Mouse (Mus musculus): ENCODE data around the gene Farp1. TPM values are rescaled to one million over a fixed set of nuclear protein-coding genes. Genes with fewer than 3 reads are reported as not detected.

Farp1 gene
- total RNA-seq, 1 experiment, result 8.6 TPM

GRCm38 (mm10) chr14:121059266-121059665, 24.3 kb downstream of the Farp1 start:
- H3K4me1 ChIP-seq (ENCODE audit: control insufficient read depth in 2 of 2, insufficient read depth in 2 of 2, low read length in 2 of 2, poor library complexity in 1 of 2), result peaks cover 0 to 8% of the 10 kb centered on the region in 2 experiments; a peak in 1 of 4 replicates
- TF ChIP-seq HCFC1 (IDR thresholded peaks at IDR 0.05; ENCODE audit: borderline replicate concordance, insufficient read depth, low read length) (no peak), ZNF384 (IDR thresholded peaks at IDR 0.05; ENCODE audit: low read depth, low read length) (no peak), CHD2 (IDR thresholded peaks at IDR 0.05; ENCODE audit: low read depth, low read length) (no peak)
- H3K4me3 ChIP-seq (ENCODE audit: insufficient read depth in 1 of 2, low read depth in 1 of 2, low read length in 2 of 2, poor library complexity in 1 of 2, severe bottlenecking in 1 of 2), result no peak overlapping the region
- H3K9me3 ChIP-seq (ENCODE audit: control insufficient read depth, insufficient read depth, low read depth, low read length), result no peaks in the 10 kb centered on the region
- no peaks in the 10 kb centered on the region for H3K36me3 ChIP-seq (ENCODE audit: control insufficient read depth, insufficient read depth, low read length, poor library complexity, severe bottlenecking)
- H3K27ac ChIP-seq (ENCODE audit: insufficient read depth, low read depth, low read length, poor library complexity, severe bottlenecking), result no peak overlapping the region
- no peak overlapping the region for H3K9ac ChIP-seq (ENCODE audit: insufficient read depth, low read depth, low read length, poor library complexity, severe bottlenecking)
- in situ Hi-C loops (cut with MboI; ENCODE audit: low sequenced_read_pairs in 2 of 2, unreplicated experiment in 2 of 2), result no loop called here
- DNase-seq (ENCODE audit: low read depth, low spot score), result no peak

GRCm38 (mm10) chr14:121060484-121060883, 25.5 kb downstream of the Farp1 start:
- Histone ChIP-seq H3K9me3 (ENCODE audit: control insufficient read depth, insufficient read depth, low read depth, low read length) (no peaks in the 10 kb centered on the region), H3K4me3 (ENCODE audit: insufficient read depth in 1 of 2, low read depth in 1 of 2, low read length in 2 of 2, poor library complexity in 1 of 2, severe bottlenecking in 1 of 2) (no peak overlapping the region), H3K9ac (ENCODE audit: insufficient read depth, low read depth, low read length, poor library complexity, severe bottlenecking) (no peak overlapping the region), H3K27ac (ENCODE audit: insufficient read depth, low read depth, low read length, poor library complexity, severe bottlenecking) (no peak overlapping the region), H3K36me3 (ENCODE audit: control insufficient read depth, insufficient read depth, low read length, poor library complexity, severe bottlenecking) (no peaks in the 10 kb centered on the region), H3K4me1 (ENCODE audit: control insufficient read depth in 2 of 2, insufficient read depth in 2 of 2, low read length in 2 of 2, poor library complexity in 1 of 2) (peaks cover 0 to 7% of the 10 kb centered on the region in 2 experiments; a peak in 1 of 4 replicates)
- in situ Hi-C loops (cut with MboI; ENCODE audit: low sequenced_read_pairs in 2 of 2, unreplicated experiment in 2 of 2), result no loop called here
- TF ChIP-seq ZC3H11A (IDR thresholded peaks at IDR 0.05; ENCODE audit: borderline replicate concordance, low read depth, low read length) (no peak), ZNF384 (IDR thresholded peaks at IDR 0.05; ENCODE audit: low read depth, low read length) (no peak), HCFC1 (IDR thresholded peaks at IDR 0.05; ENCODE audit: borderline replicate concordance, insufficient read depth, low read length) (no peak), MAFK (IDR thresholded peaks at IDR 0.05; ENCODE audit: insufficient read depth, low read depth, low read length) (no peak), CHD2 (IDR thresholded peaks at IDR 0.05; ENCODE audit: low read depth, low read length) (no peak)
- no peak for DNase-seq (ENCODE audit: low read depth, low spot score)

- no peak overlapping the region for H3K27ac ChIP-seq (ENCODE audit: insufficient read depth, low read depth, low read length, poor library complexity, severe bottlenecking)
- in situ Hi-C loops (cut with MboI; ENCODE audit: low sequenced_read_pairs in 2 of 2, unreplicated experiment in 2 of 2), result no loop called here
- H3K4me1 ChIP-seq (ENCODE audit: control insufficient read depth in 2 of 2, insufficient read depth in 2 of 2, low read length in 2 of 2, poor library complexity in 1 of 2), result peaks cover 0 to 7% of the 10 kb centered on the region in 2 experiments; a peak in 1 of 4 replicates
- H3K9ac ChIP-seq (ENCODE audit: insufficient read depth, low read depth, low read length, poor library complexity, severe bottlenecking), result no peak overlapping the region
- DNase-seq (ENCODE audit: low read depth, low spot score), result peak; percentile 53
- H3K4me3 ChIP-seq (ENCODE audit: insufficient read depth in 1 of 2, low read depth in 1 of 2, low read length in 2 of 2, poor library complexity in 1 of 2, severe bottlenecking in 1 of 2), result no peak overlapping the region
- no peaks in the 10 kb centered on the region for H3K9me3 ChIP-seq (ENCODE audit: control insufficient read depth, insufficient read depth, low read depth, low read length)
- no peaks in the 10 kb centered on the region for H3K36me3 ChIP-seq (ENCODE audit: control insufficient read depth, insufficient read depth, low read length, poor library complexity, severe bottlenecking)
- no peak for TF ChIP-seq MAFK (IDR thresholded peaks at IDR 0.05; ENCODE audit: insufficient read depth, low read depth, low read length)
- no peak for TF ChIP-seq HCFC1 (IDR thresholded peaks at IDR 0.05; ENCODE audit: borderline replicate concordance, insufficient read depth, low read length)
- TF ChIP-seq ZC3H11A (IDR thresholded peaks at IDR 0.05; ENCODE audit: borderline replicate concordance, low read depth, low read length), result no peak
- TF ChIP-seq CHD2 (IDR thresholded peaks at IDR 0.05; ENCODE audit: low read depth, low read length), result no peak
- TF ChIP-seq ZNF384 (IDR thresholded peaks at IDR 0.05; ENCODE audit: low read depth, low read length), result no peak
These were observed 26.7 kb downstream of the Farp1 start for GRCm38 (mm10) chr14:121061686-121062085.

GRCm38 (mm10) chr14:121062238-121063082, 27.5 kb downstream of the Farp1 start:
- no peak for DNase-seq (ENCODE audit: low read depth, low spot score)
- H3K27ac ChIP-seq (ENCODE audit: insufficient read depth, low read depth, low read length, poor library complexity, severe bottlenecking), result no peak overlapping the region
- no peaks in the 10 kb centered on the region for H3K9me3 ChIP-seq (ENCODE audit: control insufficient read depth, insufficient read depth, low read depth, low read length)
- H3K9ac ChIP-seq (ENCODE audit: insufficient read depth, low read depth, low read length, poor library complexity, severe bottlenecking), result no peak overlapping the region
- no peak overlapping the region for H3K4me3 ChIP-seq (ENCODE audit: insufficient read depth in 1 of 2, low read depth in 1 of 2, low read length in 2 of 2, poor library complexity in 1 of 2, severe bottlenecking in 1 of 2)
- no peak for TF ChIP-seq CHD2 (IDR thresholded peaks at IDR 0.05; ENCODE audit: low read depth, low read length)
- no peak for TF ChIP-seq ZNF384 (IDR thresholded peaks at IDR 0.05; ENCODE audit: low read depth, low read length)
- no peak for TF ChIP-seq ZC3H11A (IDR thresholded peaks at IDR 0.05; ENCODE audit: borderline replicate concordance, low read depth, low read length)
- TF ChIP-seq MAFK (IDR thresholded peaks at IDR 0.05; ENCODE audit: insufficient read depth, low read depth, low read length), result no peak
- no peak for TF ChIP-seq HCFC1 (IDR thresholded peaks at IDR 0.05; ENCODE audit: borderline replicate concordance, insufficient read depth, low read length)
- in situ Hi-C loops (cut with MboI; ENCODE audit: low sequenced_read_pairs in 2 of 2, unreplicated experiment in 2 of 2), result no loop called here
- no peaks in the 10 kb centered on the region for H3K36me3 ChIP-seq (ENCODE audit: control insufficient read depth, insufficient read depth, low read length, poor library complexity, severe bottlenecking)
- H3K4me1 ChIP-seq (ENCODE audit: control insufficient read depth in 2 of 2, insufficient read depth in 2 of 2, low read length in 2 of 2, poor library complexity in 1 of 2), result peaks cover 0 to 7% of the 10 kb centered on the region in 2 experiments; a peak in 1 of 4 replicates

All from ES-E14 (cell line).